Mouse (Mus musculus): ENCODE measurements around the gene Ncapd2.

- TF ChIP-seq CTCF (IDR thresholded peaks at IDR 0.05): no peak
- TF ChIP-seq EP300 (IDR thresholded peaks at IDR 0.05): no peak
Measured at GRCm38 (mm10) chr6:125232045-125232437, 40.5 kb upstream of the Ncapd2 start.
